8 mouse cellular contexts compared by ENCODE assay signal in genomic region chr6:42380416-42381144, GRCm38 (mm10). TPM values are rescaled to one million over a fixed set of nuclear protein-coding genes. Genes with fewer than 3 reads are reported as not detected.
DNase-seq lines count a peak whose midpoint lies in the region; ATAC-seq and TF ChIP-seq lines count a peak whose summit lies in the region.

No protein-coding gene starts in this region.

- no peaks in the 10 kb centered on the region for H3K4me1 ChIP-seq in intestine, postnatal 0 days (replicated peaks; ENCODE audit: control insufficient read depth, insufficient read depth, low read length)
- 0 out of 2 replicates have a peak, but pooled peaks cover 2% of the 10 kb centered on the region for H3K4me1 ChIP-seq in intestine, embryonic 16.5 days (ENCODE audit: control insufficient read depth, insufficient read depth, low read length)
- H3K4me1 ChIP-seq in ES-Bruce4 (ENCODE audit: control insufficient read depth, insufficient read depth, low read length): no peaks in the 10 kb centered on the region

- 29% methylated on average over 8 of the region's 8 CpGs for WGBS in intestine, postnatal 0 days
- WGBS in intestine, embryonic 16.5 days: 23% methylated on average over 8 of the region's 8 CpGs

- no peaks in the 10 kb centered on the region for H3K27me3 ChIP-seq in intestine, postnatal 0 days (replicated peaks; ENCODE audit: control insufficient read depth, insufficient read depth, low read length)
- H3K27me3 ChIP-seq in intestine, embryonic 16.5 days (replicated peaks; ENCODE audit: control insufficient read depth, insufficient read depth, low read length): no peaks in the 10 kb centered on the region
- no peaks in the 10 kb centered on the region; the same call in none of the 2 replicates for H3K27me3 ChIP-seq in ES-Bruce4 (ENCODE audit: control insufficient read depth, insufficient read depth, low read length, poor library complexity, severe bottlenecking)

- H3K4me3 ChIP-seq in intestine, postnatal 0 days (ENCODE audit: low read depth, low read length): no peak overlapping the region
- H3K4me3 ChIP-seq in intestine, embryonic 16.5 days (ENCODE audit: low read length): no peak overlapping the region
- H3K4me3 ChIP-seq in ES-Bruce4 (ENCODE audit: low read depth, low read length): no peak overlapping the region

- TF ChIP-seq EP300 in ES-Bruce4 (IDR thresholded peaks at IDR 0.05; ENCODE audit: insufficient read depth, low read depth, low read length): peak; percentile 73

- peak; percentile 61 for DNase-seq in heart, postnatal 4 days
- DNase-seq in thymus, postnatal 4 days: peak; percentile 69
- DNase-seq in left cerebral cortex, adult 11 months (ENCODE audit: low spot score): no peak

- peak; percentile 84 for TF ChIP-seq CTCF in intestine, postnatal 0 days (IDR thresholded peaks at IDR 0.05; ENCODE audit: low read depth)
- TF ChIP-seq CTCF in ES-Bruce4 (IDR thresholded peaks at IDR 0.05; ENCODE audit: low read depth, low read length): no peak

- H3K4me2 ChIP-seq in intestine, postnatal 0 days (replicated peaks; ENCODE audit: low read depth): no peak overlapping the region
- H3K4me2 ChIP-seq in intestine, embryonic 16.5 days (ENCODE audit: low read depth, low read length): no peak overlapping the region

- no peak for ATAC-seq in intestine, postnatal 0 days
- no peak for ATAC-seq in intestine, embryonic 16.5 days
- ATAC-seq in common myeloid progenitor, adult 5-6 weeks (replicated peaks; ENCODE audit: low read depth, poor library complexity, severe bottlenecking): peak; percentile 43
- ATAC-seq in megakaryocyte progenitor cell, adult 5-6 weeks (replicated peaks; ENCODE audit: poor library complexity): peak; percentile 73

- H3K9me3 ChIP-seq in intestine, postnatal 0 days (ENCODE audit: control insufficient read depth): no peaks in the 10 kb centered on the region
- H3K9me3 ChIP-seq in intestine, embryonic 16.5 days (ENCODE audit: control insufficient read depth, low read length): no peaks in the 10 kb centered on the region
- H3K9me3 ChIP-seq in ES-Bruce4 (replicated peaks; ENCODE audit: control insufficient read depth, insufficient read depth, low read length, poor library complexity, severe bottlenecking): no peaks in the 10 kb centered on the region

- no peaks in the 10 kb centered on the region for H3K36me3 ChIP-seq in intestine, postnatal 0 days (ENCODE audit: control insufficient read depth, insufficient read depth)
- H3K36me3 ChIP-seq in intestine, embryonic 16.5 days (ENCODE audit: control insufficient read depth, insufficient read depth, low read length): no peaks in the 10 kb centered on the region
- no peaks in the 10 kb centered on the region for H3K36me3 ChIP-seq in ES-Bruce4 (ENCODE audit: control insufficient read depth, insufficient read depth, low read length, poor library complexity, severe bottlenecking)

- no peak overlapping the region for H3K9ac ChIP-seq in intestine, postnatal 0 days (ENCODE audit: low read depth, low read length)
- H3K9ac ChIP-seq in intestine, embryonic 16.5 days (ENCODE audit: low read depth, low read length): no peak overlapping the region
- H3K9ac ChIP-seq in ES-Bruce4 (ENCODE audit: low read depth, poor library complexity, severe bottlenecking): no peak overlapping the region

- no peak overlapping the region for H3K27ac ChIP-seq in intestine, postnatal 0 days (ENCODE audit: low read depth, low read length)
- H3K27ac ChIP-seq in intestine, embryonic 16.5 days (ENCODE audit: low read length): no peak overlapping the region
- no peak overlapping the region for H3K27ac ChIP-seq in ES-Bruce4 (ENCODE audit: insufficient read depth, low read length)

- TF ChIP-seq POLR2A in ES-Bruce4 (IDR thresholded peaks at IDR 0.05; ENCODE audit: insufficient read depth, low read length): no peak

RNA-seq across cellular contexts. Expression of gene Epha1, which starts 7.5 kb away (rescaled TPM):
- 13.3 and 13.7 TPM in 2 replicates for polyA plus RNA-seq in intestine, postnatal 0 days (2015; fragmentation: Nextera tagmentation; extraction: Ambion mirVana)
- 10.0 and 11.3 TPM in 2 replicates for polyA plus RNA-seq in intestine, embryonic 16.5 days (2015; fragmentation: Nextera tagmentation; extraction: Ambion mirVana)
- 19.3 and 20.6 TPM in 2 replicates for polyA plus RNA-seq in ES-Bruce4 (2011; ENCODE audit: insufficient read depth, insufficient read length, low read depth, missing spikeins)
- 1.8 TPM in 1 of 2 replicates, not detected in the other for total RNA-seq in common myeloid progenitor, adult 5-6 weeks (2017)
- under 1 TPM; 0.52 to 0.70 TPM for total RNA-seq in heart, postnatal 4 days (2021)
- 0.07 TPM in 1 of 2 replicates, not detected in the other for total RNA-seq in megakaryocyte progenitor cell, adult 5-6 weeks (2015)
- total RNA-seq in megakaryocyte progenitor cell, adult 5-6 weeks (2017): not detected in 2 replicates

RNA-seq across cellular contexts. Expression of gene Tas2r143, which starts 19.5 kb away (rescaled TPM):
- polyA plus RNA-seq in intestine, postnatal 0 days (2015; fragmentation: Nextera tagmentation; extraction: Ambion mirVana): not detected in 2 replicates
- not detected in 2 replicates for polyA plus RNA-seq in intestine, embryonic 16.5 days (2015; fragmentation: Nextera tagmentation; extraction: Ambion mirVana)
- polyA plus RNA-seq in ES-Bruce4 (2011; ENCODE audit: insufficient read depth, insufficient read length, low read depth, missing spikeins): 1.5 TPM in 1 of 2 replicates, not detected in the other
- total RNA-seq in common myeloid progenitor, adult 5-6 weeks (2017): not detected in 2 replicates
- total RNA-seq in heart, postnatal 4 days (2021): under 1 TPM in 1 of 2 experiments, not detected in 1; 0.41 TPM
- not detected in 2 replicates for total RNA-seq in megakaryocyte progenitor cell, adult 5-6 weeks (2015)
- total RNA-seq in megakaryocyte progenitor cell, adult 5-6 weeks (2017): 1.1 TPM in 1 of 2 replicates, not detected in the other

RNA-seq across cellular contexts. Expression of gene Tas2r135, which starts 24.7 kb away (rescaled TPM):
- polyA plus RNA-seq in intestine, postnatal 0 days (2015; fragmentation: Nextera tagmentation; extraction: Ambion mirVana): not detected in 2 replicates
- polyA plus RNA-seq in intestine, embryonic 16.5 days (2015; fragmentation: Nextera tagmentation; extraction: Ambion mirVana): not detected in 2 replicates
- not detected in 2 replicates for polyA plus RNA-seq in ES-Bruce4 (2011; ENCODE audit: insufficient read depth, insufficient read length, low read depth, missing spikeins)
- total RNA-seq in common myeloid progenitor, adult 5-6 weeks (2017): not detected in 2 replicates
- total RNA-seq in heart, postnatal 4 days (2021): under 1 TPM; 0.24 to 0.25 TPM
- total RNA-seq in megakaryocyte progenitor cell, adult 5-6 weeks (2015): not detected in 2 replicates
- total RNA-seq in megakaryocyte progenitor cell, adult 5-6 weeks (2017): not detected in 2 replicates

RNA-seq across cellular contexts. Expression of gene Zyx, which starts 31.1 kb away (rescaled TPM):
- 50.9 and 54.8 TPM in 2 replicates for polyA plus RNA-seq in intestine, postnatal 0 days (2015; fragmentation: Nextera tagmentation; extraction: Ambion mirVana)
- 83.5 and 86.5 TPM in 2 replicates for polyA plus RNA-seq in intestine, embryonic 16.5 days (2015; fragmentation: Nextera tagmentation; extraction: Ambion mirVana)
- 42.6 and 52.2 TPM in 2 replicates for polyA plus RNA-seq in ES-Bruce4 (2011; ENCODE audit: insufficient read depth, insufficient read length, low read depth, missing spikeins)
- total RNA-seq in common myeloid progenitor, adult 5-6 weeks (2017): 34.5 and 48.0 TPM in 2 replicates
- 100 to 1,000 TPM; 161 to 166 TPM for total RNA-seq in heart, postnatal 4 days (2021)
- total RNA-seq in megakaryocyte progenitor cell, adult 5-6 weeks (2015): 75.9 and 83.2 TPM in 2 replicates
- total RNA-seq in megakaryocyte progenitor cell, adult 5-6 weeks (2017): 18.1 and 22.2 TPM in 2 replicates

RNA-seq across cellular contexts. Expression of gene Tas2r126, which starts 53.8 kb away (rescaled TPM):
- polyA plus RNA-seq in intestine, postnatal 0 days (2015; fragmentation: Nextera tagmentation; extraction: Ambion mirVana): not detected in 2 replicates
- not detected in 2 replicates for polyA plus RNA-seq in intestine, embryonic 16.5 days (2015; fragmentation: Nextera tagmentation; extraction: Ambion mirVana)
- polyA plus RNA-seq in ES-Bruce4 (2011; ENCODE audit: insufficient read depth, insufficient read length, low read depth, missing spikeins): not detected in 2 replicates
- total RNA-seq in common myeloid progenitor, adult 5-6 weeks (2017): not detected in 2 replicates
- total RNA-seq in heart, postnatal 4 days (2021): not detected
- not detected in 2 replicates for total RNA-seq in megakaryocyte progenitor cell, adult 5-6 weeks (2015)
- not detected in 2 replicates for total RNA-seq in megakaryocyte progenitor cell, adult 5-6 weeks (2017)

Comparison
In these comparisons a context has a peak if more than half of its experiments do, and no peak if none do; other contexts are left out.
1. ATAC-seq: peak in common myeloid progenitor, adult 5-6 weeks (single experiment) and megakaryocyte progenitor cell, adult 5-6 weeks (single experiment); none in intestine, postnatal 0 days (single experiment) and intestine, embryonic 16.5 days (single experiment).